Mouse (Mus musculus) heart, embryonic 11.5 days (tissue): ENCODE results near the gene Creb3l2. TPM values are rescaled to one million over a fixed set of nuclear protein-coding genes. Genes with fewer than 3 reads are reported as not detected.

ENCODE experiments used
- ATAC-seq: fragments of 200-750 bp; cut with Nextera tagmentation; replicated peaks from 2 replicates; pipeline ENCODE4 v1.8.0; 2017; ENCODE audit warnings: moderate library complexity; ENCODE audit not compliant: insufficient number of reproducible peaks, low FRiP score, low TSS enrichment
- H3K27ac ChIP-seq: fragments of 300-500 bp; sonication (generic); 2 replicates; pipeline ENCODE4 v1.5.1; 2014; ENCODE audit warnings: mild to moderate bottlenecking, low read depth, low read length
- H3K27me3 ChIP-seq: fragments of 300-500 bp; sonication (generic); 2 replicates; pipeline ENCODE4 v1.6.1; 2014; ENCODE audit warnings: mild to moderate bottlenecking, low read length, mixed read lengths; ENCODE audit not compliant: control insufficient read depth, insufficient read depth
- H3K36me3 ChIP-seq: fragments of 300-500 bp; sonication (generic); 2 replicates; pipeline ENCODE4 v1.6.1; 2014; ENCODE audit warnings: mild to moderate bottlenecking, low read length, moderate library complexity, mixed read lengths; ENCODE audit not compliant: control insufficient read depth, insufficient read depth
- H3K4me1 ChIP-seq: fragments of 300-500 bp; sonication (generic); 2 replicates; pipeline ENCODE4 v1.6.1; 2014; ENCODE audit warnings: low read length; ENCODE audit not compliant: control insufficient read depth, insufficient read depth
- H3K4me2 ChIP-seq: fragments of 300-500 bp; sonication (generic); 2 replicates; pipeline ENCODE4 v1.6.1; 2014; ENCODE audit warnings: mild to moderate bottlenecking, moderate library complexity
- H3K4me3 ChIP-seq: fragments of 300-500 bp; sonication (generic); 2 replicates; pipeline ENCODE4 v1.5.1; 2014; ENCODE audit warnings: low read depth, low read length
- H3K9ac ChIP-seq: fragments of 300-500 bp; sonication (generic); 2 replicates; pipeline ENCODE4 v1.6.1; 2014; ENCODE audit warnings: mild to moderate bottlenecking, low read depth, low read length, moderate library complexity
- H3K9me3 ChIP-seq: fragments of 300-500 bp; sonication (generic); replicated peaks from 2 replicates; pipeline ENCODE4 v1.6.1; 2016; ENCODE audit warnings: low read length; ENCODE audit not compliant: control insufficient read depth
- WGBS: fragments of 180-500 bp; shearing (Covaris S2); extraction: QIAGEN DNeasy Blood & Tissue Kit; methylation state at CpG from one replicate; pipeline ENCODE4 v1.1.7; 2014; ENCODE audit not compliant: insufficient replicate concordance; 5-methylcytosine and 5-hydroxymethylcytosine counted together
- polyA plus RNA-seq: library from polyadenylated mRNA; unstranded; fragments of >200 nt; fragmentation: Nextera tagmentation; extraction: Ambion mirVana; gene quantifications from 2 replicates; pipeline ENCODE4 v1.2.1, GENCODE M21; 2014

The Creb3l2 gene
- polyA plus RNA-seq, 1 experiment from 2014 or later: 42.9 TPM

GRCm38 (mm10) chr6:37439676-37440490, 2.1 kb downstream of the Creb3l2 start:
- peak overlapping the region; percentile 82 for H3K4me3 ChIP-seq
- peak overlapping the region; percentile 89 for H3K4me2 ChIP-seq
- WGBS: 30% methylated on average over 13 of the region's 13 CpGs
- peaks cover 40% of the 10 kb centered on the region for H3K4me1 ChIP-seq
- no peaks in the 10 kb centered on the region; the same call in 1 of the 2 replicates for H3K36me3 ChIP-seq
- H3K9ac ChIP-seq: peak overlapping the region; percentile 84
- ATAC-seq: no peak
- H3K27ac ChIP-seq: peak overlapping the region; percentile 89
- H3K27me3 ChIP-seq: no peaks in the 10 kb centered on the region
- H3K9me3 ChIP-seq: no peaks in the 10 kb centered on the region

GRCm38 (mm10) chr6:37438510-37438909, 3.4 kb downstream of the Creb3l2 start:
- peaks cover 52% of the 10 kb centered on the region for H3K4me1 ChIP-seq
- ATAC-seq: no peak
- H3K9me3 ChIP-seq: no peaks in the 10 kb centered on the region
- no peak overlapping the region for H3K27ac ChIP-seq
- H3K4me2 ChIP-seq: peak overlapping the region; percentile 89
- H3K36me3 ChIP-seq: no peaks in the 10 kb centered on the region; the same call in 1 of the 2 replicates
- H3K4me3 ChIP-seq: peak overlapping the region; percentile 82
- WGBS: 81% methylated on average over 3 of the region's 3 CpGs
- H3K27me3 ChIP-seq: no peaks in the 10 kb centered on the region
- H3K9ac ChIP-seq: peak overlapping the region; percentile 58

DNA sequence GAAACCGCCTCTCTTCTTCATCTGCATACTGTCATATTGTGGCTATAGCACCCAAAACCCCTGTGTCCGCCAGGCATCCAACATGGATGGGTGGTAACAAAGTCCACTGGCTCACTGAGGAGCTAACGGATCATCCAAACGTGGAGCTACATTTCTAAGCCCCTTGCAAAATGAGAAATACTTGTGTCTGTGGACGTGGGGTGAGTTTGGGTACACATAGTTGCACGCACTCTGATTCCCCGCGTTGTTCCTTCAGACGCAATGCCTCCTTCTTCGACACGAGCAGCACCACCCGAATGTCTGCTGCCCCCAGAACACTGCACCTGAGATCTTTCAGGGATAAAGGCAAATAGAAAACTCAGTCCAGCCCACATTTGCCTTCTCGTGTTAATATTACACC, 4.9 kb downstream of the Creb3l2 start:
- Histone ChIP-seq H3K4me3 (no peak overlapping the region), H3K9me3 (no peaks in the 10 kb centered on the region), H3K4me1 (peaks cover 62% of the 10 kb centered on the region), H3K27me3 (no peaks in the 10 kb centered on the region), H3K4me2 (peak overlapping the region; percentile 89; the same call in 1 of the 2 replicates), H3K9ac (no peak overlapping the region), H3K36me3 (no peaks in the 10 kb centered on the region; the same call in none of the 2 replicates), H3K27ac (no peak overlapping the region)
- no peak for ATAC-seq
- WGBS: 86% methylated on average over 13 of the region's 13 CpGs

DNA sequence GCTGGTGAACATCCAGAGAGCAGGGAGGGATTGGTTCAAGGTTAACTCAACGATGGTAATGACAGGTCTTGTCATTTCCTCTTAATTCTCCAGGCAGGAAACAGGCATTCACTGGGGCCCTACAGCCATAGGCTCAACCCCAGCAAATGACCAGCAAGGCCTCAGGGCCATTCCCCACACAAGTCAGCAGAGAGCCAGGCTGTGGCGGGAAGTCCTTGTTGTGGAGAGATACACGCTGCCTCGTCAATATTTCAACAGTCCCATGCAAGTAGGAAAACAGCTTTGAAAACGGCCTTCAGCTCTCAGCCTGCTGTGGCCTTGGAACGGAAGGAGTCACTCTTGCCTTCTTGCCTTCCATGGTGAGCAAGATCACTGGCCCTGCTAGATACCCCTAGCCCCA, 6.6 kb downstream of the Creb3l2 start:
- Histone ChIP-seq H3K4me1 (peaks cover 78% of the 10 kb centered on the region), H3K9ac (no peak overlapping the region), H3K27ac (peak overlapping the region; percentile 73), H3K36me3 (no peaks in the 10 kb centered on the region; the same call in none of the 2 replicates), H3K4me3 (no peak overlapping the region), H3K4me2 (no peak overlapping the region), H3K27me3 (no peaks in the 10 kb centered on the region), H3K9me3 (no peaks in the 10 kb centered on the region)
- 50% methylated on average over 6 of the region's 6 CpGs for WGBS
- ATAC-seq: no peak

DNA sequence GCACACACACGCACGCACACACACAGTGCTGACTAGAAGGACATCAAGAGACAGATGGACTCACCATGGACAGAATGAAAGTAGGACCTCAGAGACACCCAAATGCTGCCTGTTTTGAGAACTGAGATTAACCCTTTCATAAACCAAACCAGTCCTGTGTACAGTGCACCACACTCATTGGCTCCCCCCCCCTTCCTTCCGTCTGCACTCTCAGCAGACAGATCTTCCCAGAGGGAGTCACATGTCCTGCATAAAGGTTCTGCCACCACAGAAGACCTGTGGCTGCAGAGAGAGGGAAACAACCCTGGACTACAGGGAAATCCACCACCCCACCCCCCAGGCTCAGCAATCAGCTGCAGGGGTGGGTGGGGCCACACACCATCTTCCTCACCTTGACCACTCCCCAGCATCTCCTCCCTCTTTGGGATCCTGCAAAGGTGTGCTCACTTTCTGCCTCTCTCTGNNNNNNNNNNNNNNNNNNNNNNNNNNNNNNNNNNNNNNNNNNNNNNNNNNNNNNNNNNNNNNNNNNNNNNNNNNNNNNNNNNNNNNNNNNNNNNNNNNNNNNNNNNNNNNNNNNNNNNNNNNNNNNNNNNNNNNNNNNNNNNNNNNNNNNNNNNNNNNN, 12.0 kb downstream of the Creb3l2 start:
- peak overlapping the region; percentile 46; the same call in 1 of the 2 replicates for H3K9ac ChIP-seq
- peak overlapping the region; percentile 8; the same call in 1 of the 2 replicates for H3K4me3 ChIP-seq
- H3K4me2 ChIP-seq: peak overlapping the region; percentile 60
- ATAC-seq: no peak
- peak overlapping the region; percentile 98 for H3K27ac ChIP-seq
- 74% methylated on average over 3 of the region's 3 CpGs for WGBS
- peaks cover 91% of the 10 kb centered on the region for H3K4me1 ChIP-seq
- H3K36me3 ChIP-seq: peaks cover 8% of the 10 kb centered on the region
- H3K9me3 ChIP-seq: no peaks in the 10 kb centered on the region
- no peaks in the 10 kb centered on the region for H3K27me3 ChIP-seq

- Histone ChIP-seq H3K4me1 (peaks cover 91% of the 10 kb centered on the region), H3K4me3 (no peak overlapping the region), H3K27ac (no peak overlapping the region), H3K36me3 (peaks cover 8% of the 10 kb centered on the region), H3K27me3 (no peaks in the 10 kb centered on the region), H3K9ac (no peak overlapping the region), H3K4me2 (no peak overlapping the region), H3K9me3 (no peaks in the 10 kb centered on the region)
- no peak for ATAC-seq
- 71% methylated on average over 8 of the region's 8 CpGs for WGBS
Observed at GRCm38 (mm10) chr6:37428947-37429346, 13.0 kb downstream of the Creb3l2 start.

DNA sequence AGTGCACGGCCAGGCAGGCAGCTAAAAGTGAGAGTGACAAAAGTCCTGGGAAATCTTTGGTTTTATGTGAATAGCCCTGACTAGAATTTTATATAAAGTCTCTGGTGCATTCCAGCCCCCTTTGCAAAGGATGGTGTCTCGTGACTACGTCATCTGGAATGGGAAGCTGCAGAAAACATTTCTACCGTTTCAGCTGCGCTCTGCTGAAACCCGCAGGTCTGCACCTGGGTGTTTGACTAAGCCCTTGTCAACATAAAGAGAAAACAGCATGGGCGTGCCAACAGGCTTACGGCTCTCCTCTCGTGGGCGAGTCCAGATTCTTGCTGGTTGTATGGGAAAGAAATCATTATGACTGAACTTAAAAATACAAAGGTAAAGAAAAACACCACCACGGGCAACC, 13.9 kb downstream of the Creb3l2 start:
- no peak overlapping the region; the same call in 1 of the 2 replicates for H3K9ac ChIP-seq
- no peak overlapping the region for H3K4me2 ChIP-seq
- no peaks in the 10 kb centered on the region for H3K27me3 ChIP-seq
- peak overlapping the region; percentile 3; the same call in 1 of the 2 replicates for H3K27ac ChIP-seq
- peaks cover 95% of the 10 kb centered on the region for H3K4me1 ChIP-seq
- 65% methylated on average over 11 of the region's 11 CpGs for WGBS
- no peak for ATAC-seq
- H3K4me3 ChIP-seq: no peak overlapping the region
- peaks cover 8% of the 10 kb centered on the region for H3K36me3 ChIP-seq
- H3K9me3 ChIP-seq: no peaks in the 10 kb centered on the region

DNA sequence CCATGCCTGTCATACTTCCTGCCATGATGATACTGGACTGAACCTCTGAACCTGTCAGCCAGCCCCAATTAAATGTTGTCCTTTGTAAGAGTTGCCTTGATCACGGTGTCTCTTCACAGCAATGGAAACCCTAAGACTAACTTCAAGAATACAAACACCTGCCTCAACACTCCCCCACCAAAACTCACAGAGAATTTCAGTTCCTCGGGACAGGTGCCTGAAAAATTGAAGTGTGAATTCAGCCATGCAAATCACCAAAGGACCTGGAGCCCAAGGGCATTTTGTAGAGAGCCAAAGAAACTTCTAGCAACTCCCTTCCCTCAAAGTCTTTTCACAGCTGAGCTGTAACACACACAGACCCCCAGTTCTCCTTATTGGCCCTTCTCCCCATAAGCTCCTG, 15.3 kb downstream of the Creb3l2 start:
- Histone ChIP-seq H3K9ac (no peak overlapping the region), H3K4me1 (peaks cover 98% of the 10 kb centered on the region), H3K9me3 (no peaks in the 10 kb centered on the region), H3K27ac (no peak overlapping the region), H3K27me3 (no peaks in the 10 kb centered on the region), H3K4me2 (no peak overlapping the region), H3K4me3 (no peak overlapping the region), H3K36me3 (peaks cover 8% of the 10 kb centered on the region)
- ATAC-seq: no peak
- WGBS: 82% methylated on average over 2 of the region's 2 CpGs
